Mouse (Mus musculus): ENCODE measurements at regions not wholly inside any gene's neighbourhood (a gene's known extent, or its start where the extent isn't known, plus 50 kb on each side); places are given as distances from the start of the nearest gene placed in this dataset.

DNA sequence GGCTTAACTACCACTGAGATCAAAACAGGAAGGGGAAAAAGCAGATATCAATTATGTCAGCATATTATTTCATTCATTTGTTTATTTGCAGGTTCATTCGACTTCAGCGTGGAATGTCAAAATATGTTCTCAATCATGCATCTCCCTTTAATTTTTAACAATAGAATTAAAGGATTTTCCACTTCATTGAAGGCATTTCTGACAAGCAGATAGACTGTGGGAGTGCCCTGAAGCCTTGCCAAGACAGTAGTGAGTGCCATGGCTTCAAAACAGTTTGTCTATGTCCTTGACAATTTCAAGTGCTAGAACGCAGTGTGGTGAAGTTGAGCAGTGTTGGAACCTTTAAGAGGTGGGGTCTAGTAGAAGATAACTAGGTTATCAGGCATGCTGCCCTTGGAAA, 412.4 kb upstream of the 4930412O13Rik start:
- no peak for ATAC-seq (ENCODE audit: insufficient read depth, low FRiP score)
- Histone ChIP-seq H3K27ac (ENCODE audit: low read length) (no peak overlapping the region), H3K27me3 (ENCODE audit: control insufficient read depth, insufficient read depth, low read length) (no peaks in the 10 kb centered on the region), H3K4me1 (ENCODE audit: control insufficient read depth, insufficient read depth, low read length) (no peaks in the 10 kb centered on the region), H3K4me2 (ENCODE audit: low read depth, low read length) (no peak overlapping the region), H3K36me3 (ENCODE audit: control insufficient read depth, insufficient read depth, low read length) (no peaks in the 10 kb centered on the region), H3K4me3 (replicated peaks; ENCODE audit: low read length) (no peak overlapping the region), H3K9me3 (replicated peaks; ENCODE audit: control insufficient read depth, low read length) (no peaks in the 10 kb centered on the region), H3K9ac (ENCODE audit: low read length) (no peak overlapping the region)
- 67% methylated on average over 3 of the region's 3 CpGs for WGBS

DNA sequence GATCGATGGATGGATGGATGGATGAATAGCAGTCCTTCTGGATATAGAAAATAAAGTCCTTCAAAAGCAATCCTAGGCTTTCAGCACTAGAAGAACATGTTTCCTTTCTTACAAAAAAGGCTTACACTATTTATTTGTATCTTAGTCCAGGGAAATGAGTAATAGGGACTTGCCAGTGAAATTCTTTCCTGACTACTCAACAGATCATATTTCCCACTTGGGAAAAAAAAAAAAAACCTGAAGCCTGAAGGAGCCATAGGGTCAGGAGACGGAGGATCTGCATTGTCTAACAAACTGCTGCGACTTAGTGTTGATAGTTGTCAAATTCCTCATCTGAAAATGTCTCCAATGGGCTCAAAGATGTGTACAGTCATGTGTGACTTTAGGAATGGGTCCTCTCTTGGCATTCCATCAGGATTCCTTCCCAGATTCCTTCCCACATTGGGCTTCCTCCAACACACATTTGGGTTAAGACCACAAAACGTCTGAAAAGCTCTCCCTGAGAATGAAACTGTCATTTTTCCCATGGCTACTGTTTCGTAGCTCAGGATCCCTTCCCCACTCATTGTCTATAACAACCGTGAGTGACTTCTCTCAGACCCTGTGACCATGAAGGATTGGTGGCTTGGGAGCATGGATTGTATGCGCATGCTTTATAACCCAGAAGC, 399.2 kb upstream of the 4930412O13Rik start:
- H3K27ac ChIP-seq (ENCODE audit: low read length), result no peak overlapping the region
- no peak overlapping the region for H3K4me3 ChIP-seq (replicated peaks; ENCODE audit: low read length)
- H3K9me3 ChIP-seq (replicated peaks; ENCODE audit: control insufficient read depth, low read length), result no peaks in the 10 kb centered on the region
- WGBS, result 70% methylated on average over 7 of the region's 7 CpGs
- no peaks in the 10 kb centered on the region for H3K4me1 ChIP-seq (ENCODE audit: control insufficient read depth, insufficient read depth, low read length)
- no peak overlapping the region for H3K9ac ChIP-seq (ENCODE audit: low read length)
- H3K36me3 ChIP-seq (ENCODE audit: control insufficient read depth, insufficient read depth, low read length), result no peaks in the 10 kb centered on the region
- no peak overlapping the region for H3K4me2 ChIP-seq (ENCODE audit: low read depth, low read length)
- no peaks in the 10 kb centered on the region for H3K27me3 ChIP-seq (ENCODE audit: control insufficient read depth, insufficient read depth, low read length)
- no peak for ATAC-seq (ENCODE audit: insufficient read depth, low FRiP score)

DNA sequence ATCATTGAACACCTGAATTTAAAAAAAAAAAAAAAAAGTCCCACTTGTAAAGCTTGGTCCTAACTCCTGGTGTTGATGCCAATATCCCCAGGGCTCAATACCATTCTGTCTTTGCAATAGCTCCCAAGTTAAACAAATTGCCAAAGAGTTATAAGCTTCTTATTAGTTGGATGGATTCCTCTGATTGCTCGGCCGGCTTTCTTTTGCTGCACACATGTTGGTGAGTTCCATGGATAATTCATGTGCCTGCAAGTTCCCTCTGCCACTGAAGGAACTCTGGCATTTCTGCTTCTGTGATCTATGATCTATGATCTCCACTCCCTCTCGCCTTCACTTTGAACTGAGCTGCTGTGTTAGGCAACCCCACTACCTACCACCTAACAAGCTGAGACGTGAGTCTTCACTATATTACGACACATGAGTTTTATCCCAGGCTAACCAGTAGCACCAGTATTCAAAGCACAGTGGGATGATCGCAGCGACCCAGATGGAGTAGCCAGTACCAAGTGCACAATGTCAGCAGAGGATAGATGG, 393.6 kb upstream of the 4930412O13Rik start:
- no peaks in the 10 kb centered on the region for H3K4me1 ChIP-seq (ENCODE audit: control insufficient read depth, insufficient read depth, low read length)
- H3K36me3 ChIP-seq (ENCODE audit: control insufficient read depth, insufficient read depth, low read length), result no peaks in the 10 kb centered on the region
- H3K9me3 ChIP-seq (replicated peaks; ENCODE audit: control insufficient read depth, low read length), result no peaks in the 10 kb centered on the region
- H3K4me2 ChIP-seq (ENCODE audit: low read depth, low read length), result no peak overlapping the region
- no peak overlapping the region for H3K9ac ChIP-seq (ENCODE audit: low read length)
- no peaks in the 10 kb centered on the region for H3K27me3 ChIP-seq (ENCODE audit: control insufficient read depth, insufficient read depth, low read length)
- no peak overlapping the region for H3K27ac ChIP-seq (ENCODE audit: low read length)
- WGBS, result 77% methylated on average over 7 of the region's 7 CpGs
- peak; percentile 58 for ATAC-seq (ENCODE audit: insufficient read depth, low FRiP score)
- H3K4me3 ChIP-seq (replicated peaks; ENCODE audit: low read length), result no peak overlapping the region

DNA sequence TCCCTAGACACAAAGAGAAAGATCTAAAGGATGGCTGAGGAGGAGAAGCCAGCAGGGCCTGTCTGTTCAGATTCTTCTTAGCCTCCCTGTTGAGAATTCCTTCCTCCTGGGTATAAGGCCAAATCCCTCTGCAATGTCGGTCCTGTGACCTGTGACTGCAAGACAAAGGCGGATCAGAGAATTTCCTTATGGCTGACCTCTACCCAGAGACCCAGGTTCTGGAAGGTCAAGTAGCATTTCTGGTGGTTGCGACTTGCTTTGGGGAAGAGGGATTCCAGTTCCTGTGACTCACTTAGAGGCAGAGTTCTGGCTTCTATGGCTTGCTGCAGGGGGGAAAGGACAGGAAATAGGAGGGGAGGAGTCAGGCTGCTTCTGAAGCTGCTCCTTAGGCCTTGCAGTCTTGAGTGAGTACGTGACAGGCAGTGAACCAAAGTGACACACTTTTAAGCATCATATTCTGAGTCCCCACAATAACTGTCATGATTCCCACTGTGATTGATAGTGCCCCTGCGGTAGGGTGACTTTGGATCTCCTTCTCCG, 387.4 kb upstream of the 4930412O13Rik start:
- Histone ChIP-seq H3K4me1 (ENCODE audit: control insufficient read depth, insufficient read depth, low read length) (no peaks in the 10 kb centered on the region), H3K36me3 (ENCODE audit: control insufficient read depth, insufficient read depth, low read length) (no peaks in the 10 kb centered on the region), H3K9ac (ENCODE audit: low read length) (no peak overlapping the region), H3K27me3 (ENCODE audit: control insufficient read depth, insufficient read depth, low read length) (no peaks in the 10 kb centered on the region), H3K4me2 (ENCODE audit: low read depth, low read length) (no peak overlapping the region), H3K9me3 (replicated peaks; ENCODE audit: control insufficient read depth, low read length) (no peaks in the 10 kb centered on the region), H3K4me3 (replicated peaks; ENCODE audit: low read length) (no peak overlapping the region), H3K27ac (ENCODE audit: low read length) (no peak overlapping the region)
- ATAC-seq (ENCODE audit: insufficient read depth, low FRiP score), result no peak
- WGBS, result 51% methylated on average over 6 of the region's 6 CpGs

DNA sequence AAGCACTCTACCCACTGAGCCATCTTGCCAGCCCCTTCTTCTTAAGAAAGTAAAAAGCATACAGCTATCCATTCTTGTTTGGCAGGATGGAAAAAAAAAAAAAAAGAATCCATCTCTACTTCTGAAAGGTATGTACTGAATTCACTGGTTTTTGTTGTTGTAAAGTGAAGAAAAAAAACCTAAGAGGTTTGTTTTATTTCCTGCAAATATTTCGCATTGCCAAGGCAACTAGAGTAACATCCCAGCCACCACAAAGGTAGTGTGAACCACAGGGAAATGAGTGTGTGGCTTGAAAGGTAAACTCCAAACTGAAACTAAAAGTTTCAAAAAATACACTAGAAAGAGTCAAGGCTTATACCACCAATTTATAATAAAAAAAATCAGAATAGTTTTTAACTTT, 361.0 kb upstream of the 4930412O13Rik start:
- no peak for ATAC-seq (ENCODE audit: insufficient read depth, low FRiP score)
- Histone ChIP-seq H3K27ac (ENCODE audit: low read length) (no peak overlapping the region), H3K4me3 (replicated peaks; ENCODE audit: low read length) (no peak overlapping the region), H3K9ac (ENCODE audit: low read length) (no peak overlapping the region), H3K4me2 (ENCODE audit: low read depth, low read length) (no peak overlapping the region), H3K36me3 (ENCODE audit: control insufficient read depth, insufficient read depth, low read length) (no peaks in the 10 kb centered on the region), H3K9me3 (replicated peaks; ENCODE audit: control insufficient read depth, low read length) (no peaks in the 10 kb centered on the region), H3K27me3 (ENCODE audit: control insufficient read depth, insufficient read depth, low read length) (no peaks in the 10 kb centered on the region), H3K4me1 (ENCODE audit: control insufficient read depth, insufficient read depth, low read length) (no peaks in the 10 kb centered on the region)
- WGBS, result 88% methylated on average over 1 of the region's 1 CpGs

DNA sequence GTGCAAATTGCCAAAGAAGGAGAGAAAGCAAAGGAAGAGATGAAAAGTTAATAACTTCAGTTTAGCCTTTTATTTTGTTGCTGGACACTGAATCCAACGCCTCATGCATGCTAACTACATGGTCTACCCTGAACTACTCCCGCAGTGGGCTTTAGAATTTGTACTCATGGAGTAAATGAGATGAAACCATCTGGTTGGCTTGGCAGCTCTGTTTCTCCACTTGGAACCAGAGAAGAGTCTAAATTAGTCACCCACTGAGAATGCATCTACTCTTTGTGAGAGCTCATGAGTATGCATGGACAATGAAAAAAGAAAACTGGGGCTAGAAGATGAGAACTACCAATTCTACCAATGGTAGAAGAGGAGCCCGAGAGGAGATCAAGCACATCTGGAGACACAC, 355.1 kb upstream of the 4930412O13Rik start:
- Histone ChIP-seq H3K27me3 (ENCODE audit: control insufficient read depth, insufficient read depth, low read length) (no peaks in the 10 kb centered on the region), H3K27ac (ENCODE audit: low read length) (no peak overlapping the region), H3K4me1 (ENCODE audit: control insufficient read depth, insufficient read depth, low read length) (no peaks in the 10 kb centered on the region), H3K4me2 (ENCODE audit: low read depth, low read length) (no peak overlapping the region), H3K4me3 (replicated peaks; ENCODE audit: low read length) (no peak overlapping the region), H3K36me3 (ENCODE audit: control insufficient read depth, insufficient read depth, low read length) (no peaks in the 10 kb centered on the region), H3K9ac (ENCODE audit: low read length) (no peak overlapping the region), H3K9me3 (replicated peaks; ENCODE audit: control insufficient read depth, low read length) (no peaks in the 10 kb centered on the region)
- WGBS, result 84% methylated on average over 3 of the region's 3 CpGs
- no peak for ATAC-seq (ENCODE audit: insufficient read depth, low FRiP score)

DNA sequence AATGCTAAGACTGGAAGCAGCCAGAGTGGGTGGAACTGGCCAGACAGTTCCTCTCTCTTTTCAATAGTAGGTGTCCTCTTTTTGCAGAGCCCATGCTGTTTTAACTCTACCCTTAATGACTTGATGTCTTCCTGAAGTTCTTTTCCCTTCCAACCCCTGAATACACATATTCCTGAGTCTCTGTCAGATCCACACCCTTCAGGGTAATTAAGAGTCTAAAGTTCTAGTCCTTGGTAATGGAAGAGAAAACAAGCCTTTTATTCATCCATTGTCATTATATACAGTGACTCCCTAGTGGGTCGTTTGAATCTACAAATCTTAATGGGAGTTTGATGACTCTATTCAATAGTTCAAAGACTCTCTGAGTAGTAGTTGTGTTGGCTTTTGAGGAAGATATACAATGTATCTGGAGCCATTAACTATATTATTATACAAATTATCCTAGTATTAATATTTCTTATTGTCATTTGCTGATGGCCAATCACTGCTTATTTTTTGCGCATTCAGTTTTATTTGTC, 345.9 kb upstream of the 4930412O13Rik start:
- Histone ChIP-seq H3K27ac (ENCODE audit: low read length) (no peak overlapping the region), H3K9me3 (replicated peaks; ENCODE audit: control insufficient read depth, low read length) (no peaks in the 10 kb centered on the region), H3K4me3 (replicated peaks; ENCODE audit: low read length) (no peak overlapping the region), H3K4me1 (ENCODE audit: control insufficient read depth, insufficient read depth, low read length) (no peaks in the 10 kb centered on the region), H3K9ac (ENCODE audit: low read length) (no peak overlapping the region), H3K4me2 (ENCODE audit: low read depth, low read length) (no peak overlapping the region), H3K36me3 (ENCODE audit: control insufficient read depth, insufficient read depth, low read length) (no peaks in the 10 kb centered on the region), H3K27me3 (ENCODE audit: control insufficient read depth, insufficient read depth, low read length) (no peaks in the 10 kb centered on the region)
- 71% methylated on average over 2 of the region's 2 CpGs for WGBS
- ATAC-seq (ENCODE audit: insufficient read depth, low FRiP score), result no peak

DNA sequence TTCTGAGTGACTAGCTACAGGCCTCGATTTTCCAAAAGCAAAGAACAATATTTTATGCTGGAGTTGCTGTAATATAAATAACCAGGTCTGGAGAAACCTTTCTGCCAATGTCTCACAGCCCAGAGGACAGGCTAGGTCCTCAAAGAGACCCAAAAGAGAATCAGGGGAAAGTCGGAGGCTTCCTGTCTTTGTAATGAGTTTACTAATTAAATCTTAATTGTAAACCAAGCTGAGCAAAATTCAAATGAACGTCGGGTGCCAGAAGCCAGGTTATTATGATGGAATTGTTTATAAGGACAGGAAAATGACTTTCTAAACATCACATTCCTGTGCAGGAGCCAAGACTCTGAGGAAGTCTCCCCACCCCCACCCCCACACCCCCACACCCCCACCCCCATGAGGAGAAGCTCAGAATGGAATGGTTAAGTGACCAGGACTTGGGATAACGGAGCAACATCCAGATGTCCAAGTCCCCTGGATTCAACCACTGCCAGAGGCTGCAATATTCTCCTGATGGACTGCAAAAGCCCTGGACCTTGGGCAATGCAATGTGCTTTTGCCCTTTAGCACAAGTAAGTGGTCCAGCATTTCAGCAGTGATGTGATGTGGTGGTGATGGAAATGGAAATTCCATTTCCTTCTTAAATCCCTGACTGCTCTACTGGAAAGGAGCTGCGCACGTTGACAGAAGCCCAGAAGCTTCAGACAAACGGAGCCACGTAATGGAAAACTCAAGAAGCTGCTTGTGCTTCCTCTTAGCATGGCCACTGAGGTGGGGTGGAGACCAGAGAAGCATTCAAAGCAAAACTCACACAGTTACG, 333.1 kb upstream of the 4930412O13Rik start:
- 70% methylated on average over 10 of the region's 10 CpGs for WGBS

DNA sequence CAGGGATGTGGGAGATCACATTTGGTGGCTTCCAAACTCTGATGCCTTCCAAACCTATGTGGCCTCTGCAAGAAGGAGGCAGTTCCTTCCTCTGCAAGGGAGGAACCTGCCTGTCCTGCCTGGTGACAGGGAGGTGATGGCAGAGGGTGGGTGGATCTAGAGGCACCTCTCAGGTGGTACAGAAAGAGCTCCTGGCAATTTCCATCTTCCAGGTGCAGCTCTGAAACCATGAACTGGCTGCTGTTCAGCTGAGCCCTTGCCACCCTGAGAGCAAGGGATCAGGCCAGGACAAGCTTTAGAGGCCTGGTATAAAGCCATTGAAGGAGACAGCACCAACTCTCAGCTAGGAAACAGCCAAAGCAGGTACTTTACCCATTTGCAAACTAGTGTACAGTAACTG, 327.7 kb upstream of the 4930412O13Rik start:
- H3K27ac ChIP-seq (ENCODE audit: low read length), result no peak overlapping the region
- no peak overlapping the region for H3K9ac ChIP-seq (ENCODE audit: low read length)
- H3K4me1 ChIP-seq (ENCODE audit: control insufficient read depth, insufficient read depth, low read length), result no peaks in the 10 kb centered on the region
- no peaks in the 10 kb centered on the region for H3K36me3 ChIP-seq (ENCODE audit: control insufficient read depth, insufficient read depth, low read length)
- no peaks in the 10 kb centered on the region for H3K27me3 ChIP-seq (ENCODE audit: control insufficient read depth, insufficient read depth, low read length)
- no peak overlapping the region for H3K4me3 ChIP-seq (replicated peaks; ENCODE audit: low read length)
- no peak overlapping the region for H3K4me2 ChIP-seq (ENCODE audit: low read depth, low read length)
- H3K9me3 ChIP-seq (replicated peaks; ENCODE audit: control insufficient read depth, low read length), result no peaks in the 10 kb centered on the region
- no peak for ATAC-seq (ENCODE audit: insufficient read depth, low FRiP score)

More for the DNA sequence above, 333.1 kb upstream of the 4930412O13Rik start:
- H3K9ac ChIP-seq (ENCODE audit: low read length), result no peak overlapping the region
- no peak overlapping the region for H3K4me3 ChIP-seq (replicated peaks; ENCODE audit: low read length)
- ATAC-seq (ENCODE audit: insufficient read depth, low FRiP score), result no peak
- no peaks in the 10 kb centered on the region for H3K36me3 ChIP-seq (ENCODE audit: control insufficient read depth, insufficient read depth, low read length)
- H3K27ac ChIP-seq (ENCODE audit: low read length), result no peak overlapping the region
- no peaks in the 10 kb centered on the region for H3K4me1 ChIP-seq (ENCODE audit: control insufficient read depth, insufficient read depth, low read length)
- H3K27me3 ChIP-seq (ENCODE audit: control insufficient read depth, insufficient read depth, low read length), result no peaks in the 10 kb centered on the region
- no peak overlapping the region for H3K4me2 ChIP-seq (ENCODE audit: low read depth, low read length)
- H3K9me3 ChIP-seq (replicated peaks; ENCODE audit: control insufficient read depth, low read length), result no peaks in the 10 kb centered on the region

Measured in stomach, embryonic 16.5 days (tissue).